In genomic region chr16:49977276-49977675, GRCm38 (mm10) we compare ENCODE assay signal across 23 mouse cellular contexts.
DNase-seq lines count a peak whose midpoint lies in the region; TF ChIP-seq lines count a peak whose summit lies in the region.
"Had no signal": no experiment of that assay in that cellular context is flagged by ENCODE, and none has a peak within 500 bp of the region (broad histone marks: within the 10 kb centered on the region; RNA-seq: fewer than 3 reads in every experiment).

No protein-coding gene starts in this region.

- intact Hi-C loops in gastrocnemius, postnatal 36 days (cut with DNase I): no loop called here

- no peaks in the 10 kb centered on the region for H3K36me3 ChIP-seq in C2C12 (ENCODE audit: control insufficient read depth, insufficient read depth)
- H3K36me3 ChIP-seq: embryonic facial prominence, embryonic 13.5 days; embryonic facial prominence, embryonic 15.5 days; forebrain, embryonic 10.5 days; forebrain, embryonic 12.5 days had no signal

- H3ac ChIP-seq in C2C12 (ENCODE audit: control insufficient read depth, insufficient read length, low read depth): no peak overlapping the region

- no peak overlapping the region for H3K4me3 ChIP-seq in C2C12 (ENCODE audit: insufficient read depth, poor library complexity, severe bottlenecking)
- H3K4me3 ChIP-seq: embryonic facial prominence, embryonic 13.5 days; embryonic facial prominence, embryonic 15.5 days; erythroblast, embryonic 14.5 days; forebrain, embryonic 10.5 days; forebrain, embryonic 12.5 days had no signal

- TF ChIP-seq CTCF in C2C12 (IDR thresholded peaks at IDR 0.05; ENCODE audit: control insufficient read depth, insufficient read depth, insufficient read length): no peak

- H3K27me3 ChIP-seq in C2C12 (ENCODE audit: control insufficient read depth, insufficient read depth, insufficient read length): no peaks in the 10 kb centered on the region
- H3K27me3 ChIP-seq: embryonic facial prominence, embryonic 13.5 days; embryonic facial prominence, embryonic 15.5 days; forebrain, embryonic 12.5 days; Patski had no signal

- no peaks in the 10 kb centered on the region for H3K79me2 ChIP-seq in C2C12 (ENCODE audit: control insufficient read depth, insufficient read depth)

- peak; percentile 13 for DNase-seq in gastrocnemius, postnatal 25 days
- no peak for DNase-seq in gastrocnemius, postnatal 36 days
- DNase-seq in 3T3-L1 (ENCODE audit: low read depth, low spot score): peak; percentile 68
- peak; percentile 16 for DNase-seq in skeletal muscle tissue, adult 2 months (ENCODE audit: low read depth, low spot score)
- DNase-seq in layer of hippocampus, adult 9-10 months (ENCODE audit: low spot score): no peak
- no peak for DNase-seq in cerebellum, postnatal 4 days (ENCODE audit: low spot score in 2 of 2)
- DNase-seq: adrenal gland, adult 8-10 months; adrenal gland, postnatal 14 days; adrenal gland, postnatal 36 days; B cell, adult 2 months; cerebellum, adult 11-12 months; cerebellum, adult 2 months; cerebellum, adult 9-10 months; cerebellum, postnatal 10 days; cerebellum, postnatal 25 days; embryo, embryonic 11 days had no signal

- no peaks in the 10 kb centered on the region for H3K79me3 ChIP-seq in C2C12 (ENCODE audit: low read depth)

TF ChIP-seq in C2C12, 6 proteins besides CTCF, POLR2A, EP300 and RAD21:
- peak; percentile 25 for TF ChIP-seq CEBPB (IDR thresholded peaks at IDR 0.05; ENCODE audit: low read depth)
- TF ChIP-seq MYOG (IDR thresholded peaks at IDR 0.05; ENCODE audit: control insufficient read depth, extremely low read depth, insufficient read length): no peak

Comparison
In these comparisons a context has a peak if more than half of its experiments do, and no peak if none do; other contexts are left out.
1. DNase-seq: peak in gastrocnemius, postnatal 25 days (single experiment), 3T3-L1 (single experiment) and skeletal muscle tissue, adult 2 months (single experiment); none in gastrocnemius, postnatal 36 days (0 of 2), layer of hippocampus, adult 9-10 months (single experiment) and cerebellum, postnatal 4 days (0 of 2).